Comparison of ENCODE assay signal across 10 mouse cellular contexts in the genomic region with DNA sequence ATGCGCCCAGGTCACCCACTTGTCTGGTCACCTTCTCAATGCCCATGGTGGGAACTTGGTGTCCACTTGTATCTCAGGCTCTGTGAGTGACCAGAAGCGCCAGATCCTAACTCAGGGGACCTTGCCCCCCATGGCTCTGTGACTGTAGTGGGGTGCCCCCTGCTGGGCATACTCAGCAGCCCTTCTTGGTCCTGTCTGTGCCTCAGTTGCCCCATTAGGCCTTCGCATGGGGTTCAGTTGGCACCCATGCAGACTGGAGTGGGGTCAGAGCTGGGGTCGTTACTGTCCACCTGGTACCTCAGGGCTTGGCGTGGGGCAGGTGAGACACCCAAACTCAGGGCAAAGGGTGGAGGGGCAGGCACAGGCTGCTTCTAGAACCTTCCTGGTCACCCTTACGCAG. TPM values are rescaled to one million over a fixed set of nuclear protein-coding genes. Genes with fewer than 3 reads are reported as not detected.
DNase-seq lines count a peak whose midpoint lies in the region; ATAC-seq and TF ChIP-seq lines count a peak whose summit lies in the region.
"Had no signal": no experiment of that assay in that cellular context is flagged by ENCODE, and none has a peak within 500 bp of the region (broad histone marks: within the 10 kb centered on the region; RNA-seq: fewer than 3 reads in every experiment).

No protein-coding gene starts in this region.

- H3K4me2 ChIP-seq in midbrain, postnatal 0 days (ENCODE audit: low read depth, low read length, poor library complexity, severe bottlenecking), result no peak overlapping the region
- no peak overlapping the region for H3K4me2 ChIP-seq in midbrain, embryonic 15.5 days
- H3K4me2 ChIP-seq in intestine, embryonic 15.5 days (replicated peaks), result no peak overlapping the region
- H3K4me2 ChIP-seq: heart, embryonic 15.5 days; limb, embryonic 15.5 days had no signal

- no peak for ATAC-seq in midbrain, postnatal 0 days (ENCODE audit: low FRiP score)
- no peak for ATAC-seq in midbrain, embryonic 15.5 days (replicated peaks)
- ATAC-seq in intestine, embryonic 15.5 days, result no peak

- WGBS in midbrain, postnatal 0 days, result 85% methylated on average over 6 of the region's 6 CpGs
- 90% methylated on average over 6 of the region's 6 CpGs for WGBS in midbrain, embryonic 15.5 days
- WGBS in intestine, embryonic 15.5 days, result 85% methylated on average over 6 of the region's 6 CpGs

- peak; percentile 59 for TF ChIP-seq CTCF in midbrain, postnatal 0 days (IDR thresholded peaks at IDR 0.05)

- no peaks in the 10 kb centered on the region for H3K27me3 ChIP-seq in midbrain, postnatal 0 days (ENCODE audit: insufficient read depth, low read length)
- H3K27me3 ChIP-seq in midbrain, embryonic 15.5 days (replicated peaks), result no peaks in the 10 kb centered on the region
- no peaks in the 10 kb centered on the region for H3K27me3 ChIP-seq in intestine, embryonic 15.5 days (replicated peaks)
- H3K27me3 ChIP-seq: heart, embryonic 15.5 days; limb, embryonic 15.5 days had no signal

- peaks cover 24% of the 10 kb centered on the region for H3K36me3 ChIP-seq in midbrain, postnatal 0 days (ENCODE audit: insufficient read depth, low read length)
- peaks cover 17% of the 10 kb centered on the region; the same call in 1 of the 2 replicates for H3K36me3 ChIP-seq in midbrain, embryonic 15.5 days (replicated peaks)
- H3K36me3 ChIP-seq in intestine, embryonic 15.5 days, result peaks cover 26% of the 10 kb centered on the region

- H3K9ac ChIP-seq in midbrain, postnatal 0 days (replicated peaks; ENCODE audit: low read length, poor library complexity, severe bottlenecking), result no peak overlapping the region
- H3K9ac ChIP-seq in midbrain, embryonic 15.5 days, result no peak overlapping the region
- H3K9ac ChIP-seq in intestine, embryonic 15.5 days, result no peak overlapping the region
- H3K9ac ChIP-seq: heart, embryonic 15.5 days; limb, embryonic 15.5 days had no signal

- H3K27ac ChIP-seq in midbrain, postnatal 0 days (ENCODE audit: low read depth, low read length), result no peak overlapping the region; the same call in 1 of the 2 replicates
- H3K27ac ChIP-seq in midbrain, embryonic 15.5 days, result no peak overlapping the region
- no peak overlapping the region for H3K27ac ChIP-seq in intestine, embryonic 15.5 days
- H3K27ac ChIP-seq: heart, embryonic 15.5 days; limb, embryonic 15.5 days had no signal

- H3K9me3 ChIP-seq in midbrain, postnatal 0 days (ENCODE audit: low read length), result no peaks in the 10 kb centered on the region
- H3K9me3 ChIP-seq in midbrain, embryonic 15.5 days, result no peaks in the 10 kb centered on the region
- no peaks in the 10 kb centered on the region for H3K9me3 ChIP-seq in intestine, embryonic 15.5 days
- H3K9me3 ChIP-seq: heart, embryonic 15.5 days; limb, embryonic 15.5 days had no signal

- H3K4me3 ChIP-seq in midbrain, postnatal 0 days (ENCODE audit: low read depth, low read length), result no peak overlapping the region
- H3K4me3 ChIP-seq in midbrain, embryonic 15.5 days, result no peak overlapping the region
- H3K4me3 ChIP-seq in intestine, embryonic 15.5 days (replicated peaks), result no peak overlapping the region
- H3K4me3 ChIP-seq: heart, embryonic 15.5 days; limb, embryonic 15.5 days had no signal

- peak; percentile 39 for DNase-seq in embryo, embryonic 11 days
- no peak for DNase-seq in embryo, embryonic 10.5 days (ENCODE audit: low spot score)
- no peak for DNase-seq in midbrain, postnatal 0 days (ENCODE audit: low spot score)
- peak; percentile 54 to 85 for DNase-seq in kidney, postnatal 36 days
- peak; percentile 66 for DNase-seq in thymus, postnatal 14 days
- no peak for DNase-seq in ovary, postnatal 14 days (ENCODE audit: low spot score)

- no peaks in the 10 kb centered on the region for H3K4me1 ChIP-seq in midbrain, postnatal 0 days (ENCODE audit: insufficient read depth, low read length)
- H3K4me1 ChIP-seq in midbrain, embryonic 15.5 days, result no peaks in the 10 kb centered on the region
- H3K4me1 ChIP-seq in intestine, embryonic 15.5 days (replicated peaks), result 0 out of 2 replicates have a peak, but pooled peaks cover 7% of the 10 kb centered on the region

RNA-seq across cellular contexts. Expression of a gene that starts 6.0 kb away (rescaled TPM):
- total RNA-seq in midbrain, postnatal 0 days (2014; rRNA removed), result 72.6 and 87.6 TPM in 2 replicates
- polyA plus RNA-seq in midbrain, postnatal 0 days (2015; fragmentation: Nextera tagmentation; extraction: Ambion mirVana), result 102 and 116 TPM in 2 replicates
- 87.3 and 87.5 TPM in 2 replicates for polyA plus RNA-seq in midbrain, embryonic 15.5 days (2015; fragmentation: Nextera tagmentation; extraction: Ambion mirVana)
- 90.3 and 94.8 TPM in 2 replicates for polyA plus RNA-seq in intestine, embryonic 15.5 days (2015; fragmentation: Nextera tagmentation; extraction: Ambion mirVana)

RNA-seq across cellular contexts. Expression of a gene that starts 16.6 kb away (rescaled TPM):
- total RNA-seq in midbrain, postnatal 0 days (2014; rRNA removed), result 0.42 and 2.2 TPM in 2 replicates
- 0.11 and 0.21 TPM in 2 replicates for polyA plus RNA-seq in midbrain, postnatal 0 days (2015; fragmentation: Nextera tagmentation; extraction: Ambion mirVana)
- polyA plus RNA-seq in midbrain, embryonic 15.5 days (2015; fragmentation: Nextera tagmentation; extraction: Ambion mirVana), result 0.34 and 0.66 TPM in 2 replicates
- 0.11 TPM in 2 replicates for polyA plus RNA-seq in intestine, embryonic 15.5 days (2015; fragmentation: Nextera tagmentation; extraction: Ambion mirVana)

RNA-seq across cellular contexts. Expression of a gene that starts 27.1 kb away (rescaled TPM):
- total RNA-seq in midbrain, postnatal 0 days (2014; rRNA removed), result 9.0 and 9.5 TPM in 2 replicates
- polyA plus RNA-seq in midbrain, postnatal 0 days (2015; fragmentation: Nextera tagmentation; extraction: Ambion mirVana), result 3.1 and 3.3 TPM in 2 replicates
- 2.9 and 4.7 TPM in 2 replicates for polyA plus RNA-seq in midbrain, embryonic 15.5 days (2015; fragmentation: Nextera tagmentation; extraction: Ambion mirVana)
- polyA plus RNA-seq in intestine, embryonic 15.5 days (2015; fragmentation: Nextera tagmentation; extraction: Ambion mirVana), result 18.7 and 19.0 TPM in 2 replicates

RNA-seq across cellular contexts. Expression of a gene that starts 30.2 kb away (rescaled TPM):
- total RNA-seq in midbrain, postnatal 0 days (2014; rRNA removed), result 134 and 172 TPM in 2 replicates
- 26.2 and 29.3 TPM in 2 replicates for polyA plus RNA-seq in midbrain, postnatal 0 days (2015; fragmentation: Nextera tagmentation; extraction: Ambion mirVana)
- 24.3 and 28.3 TPM in 2 replicates for polyA plus RNA-seq in midbrain, embryonic 15.5 days (2015; fragmentation: Nextera tagmentation; extraction: Ambion mirVana)
- 18.1 and 19.6 TPM in 2 replicates for polyA plus RNA-seq in intestine, embryonic 15.5 days (2015; fragmentation: Nextera tagmentation; extraction: Ambion mirVana)

RNA-seq across cellular contexts. Expression of a gene that starts 32.9 kb away (rescaled TPM):
- 108 and 118 TPM in 2 replicates for total RNA-seq in midbrain, postnatal 0 days (2014; rRNA removed)
- 301 and 323 TPM in 2 replicates for polyA plus RNA-seq in midbrain, postnatal 0 days (2015; fragmentation: Nextera tagmentation; extraction: Ambion mirVana)
- polyA plus RNA-seq in midbrain, embryonic 15.5 days (2015; fragmentation: Nextera tagmentation; extraction: Ambion mirVana), result 292 and 296 TPM in 2 replicates
- polyA plus RNA-seq in intestine, embryonic 15.5 days (2015; fragmentation: Nextera tagmentation; extraction: Ambion mirVana), result 108 and 116 TPM in 2 replicates

Comparison
In these comparisons a context has a peak if more than half of its experiments do, and no peak if none do; other contexts are left out.
1. DNase-seq: peak in embryo, embryonic 11 days (single experiment), kidney, postnatal 36 days (2 of 2) and thymus, postnatal 14 days (single experiment); none in embryo, embryonic 10.5 days (single experiment), midbrain, postnatal 0 days (single experiment) and ovary, postnatal 14 days (single experiment).